Mouse (Mus musculus) liver, adult 2 months (tissue): ENCODE results near the gene Zdhhc25.

Experiments
- CTCF ChIP-seq: fragments of 200-500 bp; IDR thresholded peaks from 2 replicates; pipeline ENCODE4 v1.5.1; 2011; ENCODE audit warnings: low read depth, low read length, control low read depth
- POLR2A ChIP-seq: fragments of 200-500 bp; IDR thresholded peaks from 2 replicates; pipeline ENCODE4 v1.6.1; 2011; ENCODE audit warnings: low read length, control low read depth; ENCODE audit not compliant: insufficient read depth; ENCODE audit errors: extremely low read depth

DNA sequence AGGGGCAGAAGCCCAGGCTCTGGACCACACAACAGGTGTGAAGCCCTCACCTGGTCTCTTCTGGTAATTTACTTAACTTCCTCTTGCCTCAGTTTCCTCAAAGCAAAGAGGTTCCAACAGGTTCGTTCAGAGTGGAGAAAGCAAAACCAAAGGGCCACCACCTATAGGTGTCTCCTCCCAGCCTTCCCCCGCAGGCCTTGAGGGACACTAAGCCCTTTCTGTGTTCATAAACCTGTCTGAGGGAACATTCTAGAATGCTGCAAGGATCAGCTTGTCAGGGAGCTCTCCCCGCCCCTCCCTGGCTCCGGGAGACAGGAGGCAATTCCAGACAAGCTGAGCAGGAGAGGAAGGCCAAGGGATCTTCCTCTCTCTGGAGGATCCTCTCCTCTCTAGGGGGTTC is at the start of gene Zdhhc25:
- no peak for TF ChIP-seq CTCF
- no peak for TF ChIP-seq POLR2A
